Mouse (Mus musculus) hindlimb bud, embryonic 11.5 days (tissue): ENCODE data around the gene 1190005I06Rik.
A peak's percentile ranks its signal among the peaks of the same experiment; 100 is the strongest.
"Not testable (repeated sequence)": the region's sequence is repeated elsewhere in the genome, so short reads cannot be mapped to it uniquely, and the experiment has no call there.

ENCODE experiments used
- DNase-seq: peaks from one replicate; pipeline ENCODE4 v3.0.0-alpha.2; 2012; ENCODE audit warnings: low read depth, low spot score; ENCODE audit errors: extremely low spot score

1190005I06Rik gene

GRCm38 (mm10) chr8:120647532-120647931 lies at the start of gene 1190005I06Rik:
TSS of gene 1190005I06Rik (minus strand) at chr8:120647632.
- no peak for DNase-seq

GRCm38 (mm10) chr8:120696401-120697153 lies 49.1 kb upstream of the 1190005I06Rik start:
- DNase-seq: no peak

- DNase-seq: no peak
Measured at GRCm38 (mm10) chr8:120693861-120694493, 46.5 kb upstream of the 1190005I06Rik start.

- DNase-seq: no peak
Measured at GRCm38 (mm10) chr8:120692934-120693333, 45.5 kb upstream of the 1190005I06Rik start.

- DNase-seq: no peak
Measured at GRCm38 (mm10) chr8:120688511-120688910, 41.1 kb upstream of the 1190005I06Rik start.

- DNase-seq: no peak
Measured at GRCm38 (mm10) chr8:120687786-120688185, 40.4 kb upstream of the 1190005I06Rik start.

GRCm38 (mm10) chr8:120686576-120686975 lies 39.1 kb upstream of the 1190005I06Rik start:
- DNase-seq: no peak

- DNase-seq: no peak
Measured at GRCm38 (mm10) chr8:120686051-120686450, 38.6 kb upstream of the 1190005I06Rik start.

- DNase-seq: no peak
Measured at GRCm38 (mm10) chr8:120685591-120685990, 38.2 kb upstream of the 1190005I06Rik start.

GRCm38 (mm10) chr8:120685097-120685496 lies 37.7 kb upstream of the 1190005I06Rik start:
- no peak for DNase-seq

- no peak for DNase-seq
Measured at GRCm38 (mm10) chr8:120684082-120684481, 36.6 kb upstream of the 1190005I06Rik start.

- DNase-seq: no peak
Measured at GRCm38 (mm10) chr8:120683602-120684001, 36.2 kb upstream of the 1190005I06Rik start.

- no peak for DNase-seq
Measured at GRCm38 (mm10) chr8:120681113-120681512, 33.7 kb upstream of the 1190005I06Rik start.

- not testable (repeated sequence) for DNase-seq
Measured at GRCm38 (mm10) chr8:120680405-120680804, 33.0 kb upstream of the 1190005I06Rik start.

- no peak for DNase-seq
Measured at GRCm38 (mm10) chr8:120679629-120680387, 32.4 kb upstream of the 1190005I06Rik start.

GRCm38 (mm10) chr8:120678447-120678846 lies 31.0 kb upstream of the 1190005I06Rik start:
- DNase-seq: peak; percentile 60

- no peak for DNase-seq
Measured at GRCm38 (mm10) chr8:120675718-120676117, 28.3 kb upstream of the 1190005I06Rik start.

GRCm38 (mm10) chr8:120673298-120673697 lies 25.9 kb upstream of the 1190005I06Rik start:
- DNase-seq: no peak

GRCm38 (mm10) chr8:120672626-120673229 lies 25.3 kb upstream of the 1190005I06Rik start:
- DNase-seq: no peak

GRCm38 (mm10) chr8:120671775-120672174 lies 24.3 kb upstream of the 1190005I06Rik start:
- DNase-seq: no peak

- DNase-seq: no peak
Measured at GRCm38 (mm10) chr8:120668374-120668905, 21.0 kb upstream of the 1190005I06Rik start, which contains the start of gene Emc8. TSS of gene Emc8 (minus strand) at chr8:120668573.
